Mouse (Mus musculus): ENCODE data around the gene Rab30.

DNA sequence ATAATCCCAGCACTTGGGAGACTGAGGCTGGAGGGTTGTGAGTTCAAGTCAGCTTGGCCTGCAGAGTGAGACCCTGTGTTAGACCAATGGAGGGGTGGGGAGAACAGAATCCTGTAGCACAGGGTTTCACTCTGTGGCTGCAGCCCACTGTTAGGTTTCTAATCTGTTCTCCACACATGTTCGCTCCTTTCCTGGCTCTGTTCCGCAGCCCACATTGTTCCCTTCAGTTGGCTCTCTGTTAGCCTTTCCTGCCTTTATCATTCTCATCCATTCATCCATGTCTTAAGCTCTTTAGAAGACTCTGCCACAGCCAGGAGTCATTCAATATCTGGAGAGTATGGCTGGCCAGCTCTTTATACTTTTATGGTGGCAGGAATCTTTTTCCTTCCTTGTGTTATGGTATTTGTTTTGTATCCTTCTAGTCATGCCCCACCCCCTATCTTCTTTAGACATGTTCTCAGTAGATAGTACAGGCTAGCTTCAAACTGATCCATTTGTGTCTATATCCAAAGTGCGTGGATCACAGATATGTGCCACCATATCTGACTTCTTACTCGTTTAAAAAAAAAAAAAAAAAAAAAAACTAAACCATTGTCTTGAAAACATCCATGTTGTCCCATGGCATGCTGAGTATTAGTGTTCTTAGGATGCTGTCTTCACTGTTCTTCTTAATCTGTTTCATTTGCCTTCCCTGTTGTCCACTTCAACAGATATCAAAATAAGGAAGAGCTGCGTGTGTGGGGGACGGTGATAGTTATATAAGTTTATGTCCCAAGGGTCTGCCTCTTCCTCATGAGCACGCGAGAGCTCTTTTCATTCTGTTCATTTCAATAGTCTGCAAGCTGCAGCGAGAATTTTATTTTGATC lies 142.7 kb downstream of the Rab30 start:
- no peak for TF ChIP-seq KAT2A (IDR thresholded peaks at IDR 0.05; ENCODE audit: insufficient replicate concordance, low read length)
- TF ChIP-seq POLR2A (IDR thresholded peaks at IDR 0.05; ENCODE audit: low read depth, low read length) = no peak
- TF ChIP-seq ZNF384 (IDR thresholded peaks at IDR 0.05; ENCODE audit: low read depth, low read length) = no peak
- TF ChIP-seq TBP (conservative IDR thresholded peaks at IDR 0.05; ENCODE audit: low read depth, low read length) = no peak
